Mouse (Mus musculus): Measurements from ENCODE around the gene B230219D22Rik. TPM values are rescaled to one million over a fixed set of nuclear protein-coding genes. Genes with fewer than 3 reads are reported as not detected.
A peak's percentile ranks its signal among the peaks of the same experiment; 100 is the strongest.

Gene B230219D22Rik
- polyA plus RNA-seq, 1 experiment: 7.5 TPM

DNA sequence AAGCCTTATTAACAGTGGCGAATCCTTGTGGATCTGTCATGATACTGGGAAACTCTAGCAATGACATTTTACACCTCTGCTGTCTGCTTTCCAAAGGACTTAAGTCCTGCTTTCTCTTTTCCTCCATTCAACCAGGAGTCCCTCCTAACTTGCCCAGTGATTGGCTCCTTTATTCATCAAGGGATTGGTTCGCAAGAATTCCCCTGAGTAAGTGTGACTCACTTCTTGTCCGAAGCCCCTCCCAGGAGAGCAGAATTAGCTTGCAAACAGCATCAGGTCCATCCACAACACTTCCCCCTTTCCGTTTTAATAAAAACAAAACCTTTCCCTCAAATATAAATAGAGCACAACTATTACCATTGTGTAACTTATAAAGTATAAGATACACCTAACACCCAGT lies 11.4 kb downstream of the B230219D22Rik start:
- 81% methylated on average over 4 of the region's 4 CpGs for WGBS
- Histone ChIP-seq H3K36me3 (ENCODE audit: control insufficient read depth, insufficient read depth, low read length) (peaks cover 28% of the 10 kb centered on the region), H3K4me3 (ENCODE audit: low read depth, low read length) (no peak overlapping the region), H3K27ac (ENCODE audit: insufficient read depth, low read depth, low read length) (no peak overlapping the region), H3K27me3 (ENCODE audit: control insufficient read depth, insufficient read depth, low read length) (no peaks in the 10 kb centered on the region), H3K4me1 (ENCODE audit: control insufficient read depth, insufficient read depth, insufficient read length, low read length) (no peaks in the 10 kb centered on the region)
- TF ChIP-seq CTCF (IDR thresholded peaks at IDR 0.05; ENCODE audit: extremely low read depth, insufficient read length, insufficient replicate concordance, low read depth, low read length) (no peak), POLR2A (IDR thresholded peaks at IDR 0.05; ENCODE audit: low read depth, low read length) (no peak)

- 89% methylated on average over 3 of the region's 3 CpGs for WGBS
- H3K27ac ChIP-seq (ENCODE audit: insufficient read depth, low read depth, low read length): no peak overlapping the region
- no peaks in the 10 kb centered on the region for H3K36me3 ChIP-seq (ENCODE audit: control insufficient read depth, insufficient read depth, low read length)
- TF ChIP-seq POLR2A (IDR thresholded peaks at IDR 0.05; ENCODE audit: low read depth, low read length) (no peak), CTCF (IDR thresholded peaks at IDR 0.05; ENCODE audit: extremely low read depth, insufficient read length, insufficient replicate concordance, low read depth, low read length) (no peak)
- no peak overlapping the region for H3K4me3 ChIP-seq (ENCODE audit: low read depth, low read length)
- H3K4me1 ChIP-seq (ENCODE audit: control insufficient read depth, insufficient read depth, insufficient read length, low read length): no peaks in the 10 kb centered on the region; the same call in 1 of the 2 replicates
- H3K27me3 ChIP-seq (ENCODE audit: control insufficient read depth, insufficient read depth, low read length): no peaks in the 10 kb centered on the region
These were observed 19.9 kb downstream of the B230219D22Rik start for GRCm38 (mm10) chr13:55712846-55713245.

DNA sequence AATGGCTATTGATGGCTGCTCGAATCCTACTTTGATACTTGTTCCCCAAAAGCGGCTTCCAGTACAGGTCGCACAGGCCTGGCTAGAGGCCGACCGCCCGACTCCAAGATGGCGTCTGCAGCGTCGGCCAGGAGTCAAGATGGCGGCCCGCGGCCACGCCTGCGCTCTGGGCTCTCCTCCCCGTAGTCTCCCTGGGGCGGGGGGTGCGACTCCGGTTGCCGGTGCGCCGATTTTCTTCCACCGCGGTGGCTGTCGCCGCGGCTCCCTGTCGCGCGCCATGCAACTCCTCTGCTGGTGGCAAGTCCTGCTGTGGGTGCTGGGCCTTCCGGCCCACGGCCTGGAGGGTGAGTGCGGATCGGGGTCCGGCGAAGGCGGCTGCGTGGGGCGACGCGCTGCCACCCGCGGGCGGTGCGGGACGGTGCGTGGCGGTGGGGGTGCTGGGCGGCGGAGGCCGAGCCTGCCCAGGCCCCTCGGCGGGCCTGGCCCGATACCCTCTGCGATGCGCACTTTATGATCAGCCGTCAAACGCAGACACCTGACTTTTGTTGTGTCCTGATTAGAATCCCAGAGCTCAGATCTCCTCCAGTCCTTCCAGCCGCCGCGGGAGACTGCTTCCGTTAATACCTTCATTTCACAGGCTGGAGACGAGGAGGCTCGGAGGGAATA lies 21.7 kb downstream of the B230219D22Rik start, which contains the start of gene Txndc15:
TSS of gene Txndc15 (plus strand) at position 150 of the 666 bp plus-strand sequence.
- no peaks in the 10 kb centered on the region; the same call in 1 of the 2 replicates for H3K4me1 ChIP-seq (ENCODE audit: control insufficient read depth, insufficient read depth, insufficient read length, low read length)
- H3K36me3 ChIP-seq (ENCODE audit: control insufficient read depth, insufficient read depth, low read length): peaks cover 2% of the 10 kb centered on the region; the same call in 1 of the 2 replicates
- H3K4me3 ChIP-seq (ENCODE audit: low read depth, low read length): peak within 1 kb of the TSS; percentile 74
- H3K27me3 ChIP-seq (ENCODE audit: control insufficient read depth, insufficient read depth, low read length): no peaks in the 10 kb centered on the region
- 1% methylated on average over 63 of the region's 63 CpGs for WGBS
- TF ChIP-seq CTCF (IDR thresholded peaks at IDR 0.05; ENCODE audit: extremely low read depth, insufficient read length, insufficient replicate concordance, low read depth, low read length) (no peak), POLR2A (IDR thresholded peaks at IDR 0.05; ENCODE audit: low read depth, low read length) (peak; percentile 73)
- H3K27ac ChIP-seq (ENCODE audit: insufficient read depth, low read depth, low read length): peak within 1 kb of the TSS; percentile 67

GRCm38 (mm10) chr13:55715167-55715512 lies 22.2 kb downstream of the B230219D22Rik start:
- WGBS: 2% methylated on average over 5 of the region's 5 CpGs
- H3K27ac ChIP-seq (ENCODE audit: insufficient read depth, low read depth, low read length): peak overlapping the region; percentile 67
- H3K27me3 ChIP-seq (ENCODE audit: control insufficient read depth, insufficient read depth, low read length): no peaks in the 10 kb centered on the region
- H3K4me3 ChIP-seq (ENCODE audit: low read depth, low read length): peak overlapping the region; percentile 74
- TF ChIP-seq CTCF (IDR thresholded peaks at IDR 0.05; ENCODE audit: extremely low read depth, insufficient read length, insufficient replicate concordance, low read depth, low read length): no peak
- TF ChIP-seq POLR2A (IDR thresholded peaks at IDR 0.05; ENCODE audit: low read depth, low read length): no peak
- peaks cover 2% of the 10 kb centered on the region; the same call in 1 of the 2 replicates for H3K36me3 ChIP-seq (ENCODE audit: control insufficient read depth, insufficient read depth, low read length)
- no peaks in the 10 kb centered on the region; the same call in 1 of the 2 replicates for H3K4me1 ChIP-seq (ENCODE audit: control insufficient read depth, insufficient read depth, insufficient read length, low read length)

- H3K27me3 ChIP-seq (ENCODE audit: control insufficient read depth, insufficient read depth, low read length): no peaks in the 10 kb centered on the region
- H3K4me1 ChIP-seq (ENCODE audit: control insufficient read depth, insufficient read depth, insufficient read length, low read length): no peaks in the 10 kb centered on the region; the same call in 1 of the 2 replicates
- no peak overlapping the region for H3K27ac ChIP-seq (ENCODE audit: insufficient read depth, low read depth, low read length)
- 88% methylated on average over 7 of the region's 7 CpGs for WGBS
- H3K36me3 ChIP-seq (ENCODE audit: control insufficient read depth, insufficient read depth, low read length): peaks cover 2% of the 10 kb centered on the region; the same call in 1 of the 2 replicates
- no peak overlapping the region for H3K4me3 ChIP-seq (ENCODE audit: low read depth, low read length)
- no peak for TF ChIP-seq CTCF (IDR thresholded peaks at IDR 0.05; ENCODE audit: extremely low read depth, insufficient read length, insufficient replicate concordance, low read depth, low read length)
- no peak for TF ChIP-seq POLR2A (IDR thresholded peaks at IDR 0.05; ENCODE audit: low read depth, low read length)
These were observed 23.1 kb downstream of the B230219D22Rik start for GRCm38 (mm10) chr13:55715908-55716510.

DNA sequence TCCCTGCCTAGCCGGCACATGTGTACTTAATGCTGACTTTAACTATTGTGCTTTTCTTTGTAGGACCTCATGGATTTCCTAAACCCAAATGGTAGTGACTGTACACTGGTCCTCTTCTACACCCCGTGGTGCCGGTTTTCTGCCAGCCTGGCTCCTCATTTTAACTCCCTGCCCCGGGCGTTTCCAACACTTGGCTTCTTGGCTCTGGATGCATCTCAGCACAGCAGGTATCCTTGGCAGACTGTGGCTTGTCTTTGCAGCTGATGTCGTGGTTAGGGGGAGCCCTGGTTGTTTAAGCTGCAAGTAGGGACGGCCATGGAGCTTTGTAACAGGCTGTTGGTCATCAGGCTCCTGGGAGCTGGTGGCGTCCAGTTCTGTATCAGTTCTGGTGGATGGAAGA lies 28.6 kb downstream of the B230219D22Rik start:
- H3K36me3 ChIP-seq (ENCODE audit: control insufficient read depth, insufficient read depth, low read length): peaks cover 16% of the 10 kb centered on the region; the same call in 1 of the 2 replicates
- WGBS: 88% methylated on average over 8 of the region's 8 CpGs
- TF ChIP-seq CTCF (IDR thresholded peaks at IDR 0.05; ENCODE audit: extremely low read depth, insufficient read length, insufficient replicate concordance, low read depth, low read length) (no peak), POLR2A (IDR thresholded peaks at IDR 0.05; ENCODE audit: low read depth, low read length) (no peak)

DNA sequence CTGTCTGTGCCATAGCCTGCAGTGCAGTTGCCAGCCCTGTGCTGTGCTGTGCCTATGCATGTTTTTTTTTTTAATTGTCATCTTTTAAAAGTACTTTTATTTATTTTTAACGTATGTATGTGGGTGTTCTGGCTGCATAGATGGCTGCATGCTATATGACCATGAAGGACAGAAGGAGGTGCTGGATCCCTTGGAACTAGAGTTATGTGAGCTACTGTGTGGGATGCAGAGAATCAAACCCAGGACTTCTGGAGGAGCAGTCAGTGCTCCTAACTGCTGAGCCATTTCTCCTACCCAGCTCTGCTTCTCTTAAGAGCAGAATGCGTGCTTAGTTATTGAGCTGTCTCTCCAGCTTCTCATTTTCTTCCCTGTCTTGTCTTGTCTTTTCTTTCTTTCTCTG lies 29.1 kb downstream of the B230219D22Rik start:
- H3K4me3 ChIP-seq (ENCODE audit: low read depth, low read length): no peak overlapping the region
- H3K27ac ChIP-seq (ENCODE audit: insufficient read depth, low read depth, low read length): no peak overlapping the region
- 93% methylated on average over 2 of the region's 2 CpGs for WGBS
- no peaks in the 10 kb centered on the region; the same call in 1 of the 2 replicates for H3K4me1 ChIP-seq (ENCODE audit: control insufficient read depth, insufficient read depth, insufficient read length, low read length)
- H3K27me3 ChIP-seq (ENCODE audit: control insufficient read depth, insufficient read depth, low read length): no peaks in the 10 kb centered on the region
- peaks cover 16% of the 10 kb centered on the region; the same call in 1 of the 2 replicates for H3K36me3 ChIP-seq (ENCODE audit: control insufficient read depth, insufficient read depth, low read length)
- TF ChIP-seq POLR2A (IDR thresholded peaks at IDR 0.05; ENCODE audit: low read depth, low read length) (no peak), CTCF (IDR thresholded peaks at IDR 0.05; ENCODE audit: extremely low read depth, insufficient read length, insufficient replicate concordance, low read depth, low read length) (no peak)

More for the DNA sequence above, 28.6 kb downstream of the B230219D22Rik start:
- Histone ChIP-seq H3K4me3 (ENCODE audit: low read depth, low read length) (no peak overlapping the region), H3K27me3 (ENCODE audit: control insufficient read depth, insufficient read depth, low read length) (no peaks in the 10 kb centered on the region), H3K27ac (ENCODE audit: insufficient read depth, low read depth, low read length) (no peak overlapping the region), H3K4me1 (ENCODE audit: control insufficient read depth, insufficient read depth, insufficient read length, low read length) (no peaks in the 10 kb centered on the region; the same call in 1 of the 2 replicates)

All from small intestine, adult 2 months (tissue).